Mouse (Mus musculus): ENCODE data around the gene Cd69.

The Cd69 gene

GRCm38 (mm10) chr6:129275220-129275619 is at the start of gene Cd69:
Gene Cd69, minus strand, starts transcription at chr6:129275436.
- no peak for DNase-seq (ENCODE audit: low spot score)

GRCm38 (mm10) chr6:129319331-129319730 is 44.1 kb upstream of the Cd69 start:
- no peak for DNase-seq (ENCODE audit: low spot score)

DNA sequence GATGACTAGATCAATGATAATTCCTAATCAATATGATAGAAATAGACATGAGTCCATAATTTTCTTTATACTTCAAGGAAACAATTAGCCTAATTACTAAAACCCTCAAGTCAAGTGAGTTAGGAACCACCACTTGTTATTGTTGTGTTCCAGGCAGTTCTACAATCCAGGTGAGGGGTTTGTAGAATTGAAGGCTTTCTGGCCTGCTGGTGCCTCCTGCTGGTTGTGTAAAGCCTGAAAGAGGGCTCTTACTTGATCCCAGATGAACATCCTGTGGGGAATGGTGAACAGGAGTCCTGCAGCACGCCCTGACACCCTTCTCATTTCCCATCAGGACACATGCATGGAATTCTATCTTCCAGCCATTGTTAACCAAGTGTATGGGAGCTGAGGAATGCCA is 43.2 kb upstream of the Cd69 start:
- DNase-seq (ENCODE audit: low spot score) = no peak

- no peak for DNase-seq (ENCODE audit: low spot score)
These were observed 41.2 kb upstream of the Cd69 start for GRCm38 (mm10) chr6:129316463-129316862.

DNA sequence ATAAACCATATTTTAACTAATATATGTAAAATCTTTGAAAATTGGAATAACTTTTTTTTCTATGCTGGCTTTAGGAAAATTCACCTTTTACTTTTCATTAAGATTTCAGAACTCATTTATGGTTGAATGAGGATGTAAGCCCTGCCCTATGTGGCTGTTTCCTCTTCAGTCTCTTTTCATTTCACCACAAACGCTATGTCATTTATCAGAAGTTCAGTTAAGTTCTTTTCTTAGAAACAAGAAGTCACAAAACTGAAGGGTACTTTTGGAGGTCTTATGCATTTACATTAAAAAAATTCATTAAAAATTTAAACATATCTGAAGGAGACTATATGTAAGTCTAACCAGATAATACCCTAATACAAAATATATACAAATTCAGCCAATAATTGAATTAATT is 40.5 kb upstream of the Cd69 start:
- no peak for DNase-seq (ENCODE audit: low spot score)

DNA sequence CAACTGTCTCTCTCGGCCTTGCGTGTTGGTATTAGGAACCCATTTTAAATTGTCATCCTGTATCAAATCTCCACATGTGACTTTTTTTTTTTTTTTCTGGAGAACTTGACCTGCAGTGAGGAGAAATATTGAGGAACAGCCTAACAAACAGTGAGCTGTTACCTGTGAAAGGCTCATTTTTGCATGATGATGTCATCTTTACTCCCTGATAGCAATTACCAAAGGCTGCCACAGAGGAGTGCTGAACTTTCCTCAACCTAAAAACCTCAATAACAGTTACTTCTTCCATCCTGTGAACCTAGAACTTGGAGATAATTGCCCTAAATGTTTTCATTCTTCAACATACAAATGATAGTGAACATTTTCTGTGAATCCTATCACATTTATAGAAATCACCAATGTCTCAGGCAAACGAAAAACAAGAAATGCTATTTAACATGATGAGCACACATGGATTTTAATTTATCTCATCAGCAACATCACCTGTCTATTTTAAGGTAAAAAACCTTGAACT is 39.5 kb upstream of the Cd69 start:
- DNase-seq (ENCODE audit: low spot score) = no peak

GRCm38 (mm10) chr6:129312499-129312898 is 37.3 kb upstream of the Cd69 start:
- no peak for DNase-seq (ENCODE audit: low spot score)

DNA sequence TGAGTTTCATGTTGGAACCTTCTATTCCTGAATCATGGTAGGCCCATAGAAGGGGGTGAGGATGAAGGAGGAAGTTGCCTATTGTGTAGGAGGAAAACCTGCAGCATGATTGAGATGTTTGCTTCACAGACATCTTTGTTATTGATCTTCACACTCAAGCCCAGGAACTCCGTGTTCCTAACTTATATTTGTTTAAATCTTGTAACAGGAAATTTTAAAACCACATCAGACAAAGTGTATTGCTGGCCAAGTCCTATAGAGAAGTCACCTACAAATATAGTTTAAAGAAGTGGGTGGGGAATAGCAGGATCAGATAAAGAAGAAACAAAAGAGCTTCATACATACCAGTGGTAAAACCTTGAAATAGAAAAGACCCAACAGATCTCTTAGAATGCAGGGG is 28.9 kb upstream of the Cd69 start:
- no peak for DNase-seq (ENCODE audit: low spot score)

GRCm38 (mm10) chr6:129288708-129289107 is 13.5 kb upstream of the Cd69 start:
- no peak for DNase-seq (ENCODE audit: low spot score)

DNA sequence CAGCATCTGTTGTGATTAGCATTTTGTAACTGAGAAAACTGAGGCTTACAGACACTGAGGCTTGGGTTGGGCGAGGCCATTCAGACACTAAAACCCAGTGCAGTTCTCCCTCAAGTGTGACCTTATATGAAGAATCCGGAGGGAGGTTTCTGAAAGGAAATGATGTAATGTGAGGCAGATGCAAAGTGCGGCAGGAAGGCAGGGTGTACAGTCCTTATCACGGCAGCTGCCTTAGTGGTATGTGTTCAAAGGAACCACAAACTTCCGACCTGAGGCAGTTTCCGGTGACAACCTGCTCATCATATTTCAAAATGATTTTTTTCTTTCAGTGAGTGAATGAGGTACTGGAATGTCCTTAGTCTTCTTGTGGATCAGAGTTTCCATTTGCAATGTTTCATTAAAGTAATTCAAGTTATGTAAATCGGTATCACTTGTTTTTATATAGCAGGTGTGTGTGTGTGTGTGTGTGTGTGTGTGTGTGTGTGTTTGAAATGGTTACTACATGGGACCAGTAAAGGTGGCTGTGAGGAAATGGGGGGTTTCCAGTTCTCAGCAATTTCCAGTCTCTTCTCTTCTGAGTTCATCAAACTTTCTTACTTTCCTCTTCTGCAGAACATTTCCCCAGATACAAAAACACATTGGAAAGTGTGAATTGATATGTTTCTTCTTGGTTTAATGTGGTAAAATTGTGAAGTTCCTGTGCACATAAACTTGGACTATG is 9.3 kb upstream of the Cd69 start:
- no peak for DNase-seq (ENCODE audit: low spot score)

DNA sequence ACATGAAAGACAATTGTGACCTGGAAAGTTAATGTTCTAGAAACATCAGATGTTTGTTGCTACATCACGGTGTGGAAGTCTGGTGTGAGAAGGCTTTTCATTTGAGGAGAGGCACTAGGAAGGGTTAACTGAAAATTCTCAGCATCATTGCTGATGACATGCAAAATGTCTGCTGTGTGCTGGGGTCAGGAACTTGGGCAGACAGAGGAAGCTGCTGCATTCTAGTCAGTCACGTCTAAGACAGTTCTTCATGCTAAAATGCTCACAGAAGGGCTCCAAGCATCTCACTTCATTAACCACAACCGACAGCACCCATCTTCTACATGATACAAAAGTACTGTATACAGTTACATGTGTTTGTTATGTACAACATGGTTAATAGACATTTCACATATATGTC is 8.0 kb upstream of the Cd69 start:
- no peak for DNase-seq (ENCODE audit: low spot score)

DNA sequence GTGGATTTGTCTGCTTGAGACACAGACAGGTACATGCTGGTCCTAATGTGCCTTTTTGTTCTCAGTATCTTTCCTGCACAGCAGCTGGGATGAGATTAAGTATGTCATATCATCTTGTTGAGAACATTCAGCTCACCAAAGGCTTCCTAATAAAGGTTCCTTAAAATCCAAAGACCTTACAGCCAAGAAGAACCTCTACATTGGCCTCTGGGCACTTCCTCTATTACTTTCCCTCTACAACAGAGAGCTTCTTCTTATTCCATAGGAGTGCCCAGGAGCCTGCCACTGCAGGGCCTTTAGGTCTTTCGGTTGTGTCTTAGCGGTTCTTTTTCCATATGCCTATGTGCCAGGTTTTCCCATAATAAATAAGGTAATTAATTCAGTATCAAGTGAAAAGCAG is 1.2 kb upstream of the Cd69 start:
- no peak for DNase-seq (ENCODE audit: low spot score)

DNA sequence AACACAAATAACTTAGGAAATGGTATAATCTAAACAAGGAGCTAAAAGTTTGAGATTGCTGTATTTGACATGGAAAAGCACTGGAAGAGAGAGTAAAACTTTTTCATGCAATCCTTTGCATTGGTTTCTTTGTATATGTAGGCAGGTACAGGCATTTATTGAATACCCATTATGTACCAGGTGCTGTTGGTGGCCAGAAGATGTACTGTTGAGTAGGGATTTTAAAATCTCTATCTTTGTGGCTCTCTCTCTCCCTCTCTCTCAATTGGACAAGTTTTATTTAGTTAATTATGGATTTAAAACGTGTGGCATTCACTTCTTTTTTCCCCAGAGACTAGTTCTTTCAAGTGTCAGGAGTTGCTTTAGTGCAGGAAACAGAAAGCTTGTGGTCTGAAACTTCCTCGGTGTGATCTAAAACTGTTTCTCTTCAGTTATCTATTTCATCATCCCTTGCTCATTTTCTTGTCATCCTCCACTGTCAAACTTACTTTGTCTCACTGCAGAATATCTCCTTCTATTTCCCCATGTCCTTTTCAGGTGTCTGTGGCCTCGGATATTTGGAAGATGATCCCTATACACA is 478 bp upstream of the Cd69 start:
- DNase-seq (ENCODE audit: low spot score) = no peak

GRCm38 (mm10) chr6:129274476-129274875 is 760 bp downstream of the Cd69 start:
- no peak for DNase-seq (ENCODE audit: low spot score)

DNA sequence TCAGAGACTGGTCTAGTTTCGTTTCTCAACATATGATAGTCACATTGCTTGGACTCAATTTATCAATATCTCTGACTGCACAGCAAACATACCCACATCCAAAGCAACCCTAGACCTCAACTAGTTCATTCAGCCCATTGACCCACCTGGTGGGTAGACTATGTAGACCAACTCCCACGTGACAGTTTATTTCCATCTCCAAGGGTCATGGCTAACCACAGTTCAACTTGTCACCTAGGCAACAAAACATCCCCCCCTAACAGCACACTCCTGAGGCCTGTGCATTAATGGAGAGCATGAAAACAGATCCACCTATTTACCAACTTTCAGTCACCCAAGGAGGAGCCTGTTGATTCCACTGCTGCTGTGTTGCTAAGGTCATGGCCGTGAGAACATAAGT is 1.6 kb downstream of the Cd69 start:
- DNase-seq (ENCODE audit: low spot score) = no peak

GRCm38 (mm10) chr6:129266438-129267022 is 8.7 kb downstream of the Cd69 start:
- DNase-seq (ENCODE audit: low spot score) = no peak

DNA sequence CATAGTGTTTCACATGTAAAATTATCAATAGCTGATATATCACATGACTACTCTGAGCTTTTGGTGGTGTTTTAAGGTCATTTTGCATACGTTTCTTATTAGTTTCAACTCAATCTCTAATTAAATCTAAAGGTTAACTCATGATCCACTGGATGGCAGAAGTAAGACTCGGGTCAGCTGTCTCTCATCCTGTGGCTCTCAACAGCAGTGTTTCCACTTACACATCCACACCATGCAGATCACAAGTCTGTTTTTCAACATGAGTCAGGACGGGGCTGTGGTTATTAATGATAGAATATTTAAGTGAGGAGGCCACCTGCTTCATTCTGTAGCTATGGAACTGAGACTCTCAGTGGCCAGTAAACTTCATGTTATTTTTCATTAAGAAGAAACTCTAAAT is 9.4 kb downstream of the Cd69 start:
- no peak for DNase-seq (ENCODE audit: low spot score)

- DNase-seq (ENCODE audit: low spot score) = no peak
These were observed 14.3 kb downstream of the Cd69 start for GRCm38 (mm10) chr6:129260940-129261339.

- DNase-seq (ENCODE audit: low spot score) = no peak
These were observed 15.2 kb downstream of the Cd69 start for GRCm38 (mm10) chr6:129260034-129260433.

- DNase-seq (ENCODE audit: low spot score) = no peak
These were observed 19.2 kb downstream of the Cd69 start for GRCm38 (mm10) chr6:129256018-129256417.

GRCm38 (mm10) chr6:129254949-129255602 is 20.2 kb downstream of the Cd69 start:
- DNase-seq (ENCODE audit: low spot score) = no peak

DNA sequence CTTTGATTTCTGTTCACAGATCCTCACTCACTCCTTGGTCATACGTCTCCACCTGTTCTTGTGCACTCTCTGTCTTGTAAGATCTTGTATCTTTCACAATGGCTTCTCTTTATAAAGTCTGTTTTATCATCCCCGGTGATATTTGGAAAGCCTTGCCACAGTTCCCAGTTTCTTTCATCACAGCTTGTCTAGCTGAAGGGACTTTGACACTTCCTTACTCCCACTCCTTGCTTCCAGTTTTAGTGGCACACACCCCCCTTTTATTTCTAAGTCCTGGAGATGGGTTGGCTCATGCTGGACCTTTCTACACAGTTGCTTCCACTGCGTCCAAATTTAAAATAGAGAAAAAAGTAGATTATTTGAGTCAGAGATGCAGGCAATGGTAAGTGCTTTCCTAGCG is 20.9 kb downstream of the Cd69 start:
- DNase-seq (ENCODE audit: low spot score) = no peak

GRCm38 (mm10) chr6:129248243-129248642 is 27.0 kb downstream of the Cd69 start:
- no peak for DNase-seq (ENCODE audit: low spot score)
